Mouse (Mus musculus) ES-E14 (cell line): ENCODE results near the gene Papss1. TPM values are rescaled to one million over a fixed set of nuclear protein-coding genes. Genes with fewer than 3 reads are reported as not detected.

Experiments
- DNase-seq: peaks from one replicate; pipeline ENCODE4 v3.0.0-alpha.2; 2013; ENCODE audit warnings: low read depth, low spot score
- H3K27ac ChIP-seq: 2 replicates; pipeline ENCODE4 v1.5.1; 2012; ENCODE audit warnings: low read depth, mild to moderate bottlenecking, low read length, moderate library complexity, mixed read lengths; ENCODE audit not compliant: poor library complexity, insufficient read depth, severe bottlenecking
- H3K36me3 ChIP-seq: 2 replicates; pipeline ENCODE4 v1.6.1; 2012; ENCODE audit warnings: mild to moderate bottlenecking, low read length, moderate library complexity, mixed read lengths; ENCODE audit not compliant: control insufficient read depth, poor library complexity, insufficient read depth, severe bottlenecking
- H3K4me1 ChIP-seq, 2 experiments: fragments of 150-350 bp in 1 of 2; sonication (generic) in 1 of 2; 2 replicates each; pipeline ENCODE4 v1.6.1; 2012; ENCODE audit warnings: low read length in 2 of 2, mild to moderate bottlenecking in 1 of 2, mixed read lengths in 1 of 2; ENCODE audit not compliant: control insufficient read depth in 2 of 2, insufficient read depth in 2 of 2, poor library complexity in 1 of 2
- H3K4me3 ChIP-seq, 2 experiments: fragments of 150-350 bp in 1 of 2; sonication (generic) in 1 of 2; 2 replicates each; pipeline ENCODE4 v1.5.1; 2012; ENCODE audit warnings: low read length in 2 of 2, low read depth in 1 of 2, mild to moderate bottlenecking in 1 of 2, mixed read lengths in 1 of 2; ENCODE audit not compliant: insufficient read depth in 1 of 2, poor library complexity in 1 of 2, severe bottlenecking in 1 of 2
- H3K9ac ChIP-seq: 2 replicates; pipeline ENCODE4 v1.6.1; 2012; ENCODE audit warnings: low read depth, mild to moderate bottlenecking, low read length, mixed read lengths; ENCODE audit not compliant: poor library complexity, insufficient read depth, severe bottlenecking
- H3K9me3 ChIP-seq: fragments of 150-350 bp; sonication (generic); 2 replicates; pipeline ENCODE4 v1.6.1; 2012; ENCODE audit warnings: low read depth, mild to moderate bottlenecking, low read length; ENCODE audit not compliant: control insufficient read depth, insufficient read depth
- CHD2 ChIP-seq: IDR thresholded peaks from 2 replicates; pipeline ENCODE4 v1.6.1; 2014; ENCODE audit warnings: mild to moderate bottlenecking, low read depth, low read length, inconsistent platforms
- HCFC1 ChIP-seq: IDR thresholded peaks from 2 replicates; pipeline ENCODE4 v1.6.1; 2012; ENCODE audit warnings: low read length, inconsistent platforms, borderline replicate concordance; ENCODE audit not compliant: insufficient read depth
- MAFK ChIP-seq: IDR thresholded peaks from 2 replicates; pipeline ENCODE4 v1.6.1; 2014; ENCODE audit warnings: mild to moderate bottlenecking, low read depth, low read length, inconsistent platforms; ENCODE audit not compliant: insufficient read depth
- ZC3H11A ChIP-seq: IDR thresholded peaks from 2 replicates; pipeline ENCODE4 v1.6.1; 2012; ENCODE audit warnings: low read depth, mild to moderate bottlenecking, inconsistent platforms, low read length, borderline replicate concordance
- ZNF384 ChIP-seq: IDR thresholded peaks from 2 replicates; pipeline ENCODE4 v1.6.1; 2012; ENCODE audit warnings: low read depth, low read length, inconsistent platforms
- in situ Hi-C, 2 experiments: fragments of 600-800 bp; cut with MboI; formaldehyde crosslinking; loops; one replicate each; pipeline ENCODE4 v1.15.1; 2025; ENCODE audit warnings: low sequenced_read_pairs in 2 of 2, inconsistent platforms in 1 of 2; ENCODE audit not compliant: unreplicated experiment in 2 of 2
- total RNA-seq: library from RNA; depleted of rRNA; stranded (reverse); fragments of 300-350 nt; gene quantifications from 2 replicates; pipeline ENCODE4 v1.2.3, GENCODE M21; 2012

Gene Papss1
- total RNA-seq, 1 experiment = 12.8 TPM

- no peak overlapping the region for H3K4me3 ChIP-seq
- no peak for DNase-seq
- no peaks in the 10 kb centered on the region for H3K9me3 ChIP-seq
- H3K9ac ChIP-seq = no peak overlapping the region
- in situ Hi-C loops = no loop called here
- no peak overlapping the region for H3K27ac ChIP-seq
- no peaks in the 10 kb centered on the region for H3K4me1 ChIP-seq
- TF ChIP-seq MAFK (no peak), HCFC1 (no peak), ZC3H11A (no peak), ZNF384 (no peak), CHD2 (no peak)
- H3K36me3 ChIP-seq = no peaks in the 10 kb centered on the region
Observed at GRCm38 (mm10) chr3:131600726-131601125, 36.2 kb downstream of the Papss1 start.

- TF ChIP-seq ZNF384 = no peak
- no peak for TF ChIP-seq CHD2
- no peak for TF ChIP-seq ZC3H11A
- no peak for TF ChIP-seq MAFK
- TF ChIP-seq HCFC1 = no peak
- Histone ChIP-seq H3K9ac (no peak overlapping the region), H3K4me1 (no peaks in the 10 kb centered on the region), H3K4me3 (no peak overlapping the region), H3K36me3 (no peaks in the 10 kb centered on the region), H3K27ac (no peak overlapping the region), H3K9me3 (no peaks in the 10 kb centered on the region)
- in situ Hi-C loops = no loop called here
- no peak for DNase-seq
Observed at GRCm38 (mm10) chr3:131601366-131601765, 36.8 kb downstream of the Papss1 start.

- in situ Hi-C loops = no loop called here
- Histone ChIP-seq H3K9ac (no peak overlapping the region), H3K4me3 (no peak overlapping the region), H3K4me1 (no peaks in the 10 kb centered on the region), H3K9me3 (no peaks in the 10 kb centered on the region), H3K36me3 (no peaks in the 10 kb centered on the region), H3K27ac (no peak overlapping the region)
- no peak for DNase-seq
- no peak for TF ChIP-seq HCFC1
- no peak for TF ChIP-seq MAFK
- TF ChIP-seq ZC3H11A = no peak
- TF ChIP-seq CHD2 = no peak
- TF ChIP-seq ZNF384 = no peak
Observed at GRCm38 (mm10) chr3:131602995-131603414, 38.4 kb downstream of the Papss1 start.

GRCm38 (mm10) chr3:131608112-131608511 lies 43.5 kb downstream of the Papss1 start:
- no peak for DNase-seq
- in situ Hi-C loops = no loop called here
- no peaks in the 10 kb centered on the region for H3K4me1 ChIP-seq
- H3K36me3 ChIP-seq = no peaks in the 10 kb centered on the region
- TF ChIP-seq ZNF384 (no peak), ZC3H11A (no peak), CHD2 (no peak), MAFK (no peak)
- no peak overlapping the region for H3K9ac ChIP-seq
- no peak overlapping the region for H3K4me3 ChIP-seq
- no peaks in the 10 kb centered on the region for H3K9me3 ChIP-seq
- H3K27ac ChIP-seq = no peak overlapping the region

- Histone ChIP-seq H3K36me3 (no peaks in the 10 kb centered on the region), H3K9me3 (no peaks in the 10 kb centered on the region), H3K4me1 (no peaks in the 10 kb centered on the region), H3K9ac (no peak overlapping the region), H3K27ac (no peak overlapping the region), H3K4me3 (no peak overlapping the region)
- no peak for DNase-seq
- in situ Hi-C loops = no loop called here
- TF ChIP-seq MAFK (no peak), CHD2 (no peak), HCFC1 (no peak), ZNF384 (no peak), ZC3H11A (no peak)
Observed at GRCm38 (mm10) chr3:131609651-131610050, 45.1 kb downstream of the Papss1 start.
